Mouse (Mus musculus): ENCODE results near the gene Mitf. TPM values are rescaled to one million over a fixed set of nuclear protein-coding genes. Genes with fewer than 3 reads are reported as not detected.

Gene Mitf
- total RNA-seq, 2 experiments from 2014 or later, result 7.8 to 8.2 TPM

DNA sequence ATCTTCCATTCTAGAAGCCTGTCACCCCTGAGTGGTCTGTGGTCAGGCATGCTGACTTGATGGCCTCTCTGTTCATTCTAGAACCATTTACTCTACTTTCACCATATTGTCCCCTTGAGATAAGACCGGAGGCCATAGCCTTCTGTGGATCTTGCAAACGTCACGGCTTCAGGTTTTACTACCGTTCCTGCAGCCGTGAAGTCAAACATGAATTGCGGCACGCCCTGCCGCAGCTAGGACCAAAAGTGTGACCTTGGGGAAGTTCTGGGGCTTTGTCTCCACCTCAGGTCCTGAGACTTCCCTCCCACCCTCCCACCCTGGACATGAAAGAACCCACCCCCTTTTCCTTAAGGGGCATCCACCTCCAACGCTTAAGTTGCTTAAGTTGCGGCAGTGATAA is 149.8 kb downstream of the Mitf start:
- intact Hi-C loops (cut with DNase I), result no loop called here
- Histone ChIP-seq H3K4me3 (no peak overlapping the region), H3K27ac (no peak overlapping the region)
- DNase-seq (ENCODE audit: extremely low spot score in 1 of 2, low spot score in 2 of 2), result no peak
- TF ChIP-seq CTCF (IDR thresholded peaks at IDR 0.05), result no peak

DNA sequence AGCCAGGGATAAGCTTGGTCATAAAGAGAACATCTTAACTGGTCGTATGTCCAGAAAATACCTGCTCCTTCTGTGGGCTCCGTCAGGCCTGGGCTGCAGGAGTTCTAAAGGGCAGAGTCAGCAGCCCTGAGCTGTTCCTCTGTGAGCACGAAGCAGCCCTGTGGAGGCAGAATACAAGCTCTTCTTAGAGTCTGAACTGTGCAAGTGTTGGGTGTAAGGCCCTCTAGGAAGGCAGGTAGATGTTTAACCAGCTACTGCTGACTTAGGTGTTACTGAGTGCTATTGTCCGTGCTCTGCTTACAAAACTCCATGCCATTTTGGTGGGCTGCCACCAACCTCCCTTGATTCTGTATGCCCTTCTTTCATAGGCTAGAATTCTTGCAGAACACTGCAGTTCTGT is 151.4 kb downstream of the Mitf start:
- H3K27ac ChIP-seq, result no peak overlapping the region
- intact Hi-C loops (cut with DNase I), result no loop called here
- no peak overlapping the region for H3K4me3 ChIP-seq
- TF ChIP-seq CTCF (IDR thresholded peaks at IDR 0.05), result no peak
- no peak for DNase-seq (ENCODE audit: extremely low spot score in 1 of 2, low spot score in 2 of 2)

DNA sequence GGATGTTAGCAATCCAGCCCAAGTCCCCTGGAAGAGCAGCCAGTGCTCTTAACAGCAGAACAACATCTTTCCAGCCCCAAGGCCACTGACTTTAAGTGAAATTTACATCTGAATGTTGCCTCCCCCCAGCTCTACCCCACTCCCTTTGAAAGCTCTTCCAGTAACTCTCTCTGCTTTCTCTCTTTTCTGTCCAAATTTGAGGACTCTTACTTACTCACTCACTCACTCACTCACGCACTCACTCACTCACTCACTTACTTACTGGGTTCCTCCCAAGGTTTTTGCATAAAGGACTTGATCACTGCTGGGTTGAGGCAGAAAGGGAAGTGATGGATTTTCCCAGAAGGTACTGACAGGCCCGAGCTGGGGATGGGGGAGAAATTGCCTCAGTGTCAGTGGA is 154.9 kb downstream of the Mitf start:
- no peak overlapping the region for H3K27ac ChIP-seq
- no peak overlapping the region for H3K4me3 ChIP-seq
- intact Hi-C loops (cut with DNase I), result no loop called here
- TF ChIP-seq CTCF (IDR thresholded peaks at IDR 0.05), result no peak
- DNase-seq (ENCODE audit: extremely low spot score in 1 of 2, low spot score in 2 of 2), result no peak

DNA sequence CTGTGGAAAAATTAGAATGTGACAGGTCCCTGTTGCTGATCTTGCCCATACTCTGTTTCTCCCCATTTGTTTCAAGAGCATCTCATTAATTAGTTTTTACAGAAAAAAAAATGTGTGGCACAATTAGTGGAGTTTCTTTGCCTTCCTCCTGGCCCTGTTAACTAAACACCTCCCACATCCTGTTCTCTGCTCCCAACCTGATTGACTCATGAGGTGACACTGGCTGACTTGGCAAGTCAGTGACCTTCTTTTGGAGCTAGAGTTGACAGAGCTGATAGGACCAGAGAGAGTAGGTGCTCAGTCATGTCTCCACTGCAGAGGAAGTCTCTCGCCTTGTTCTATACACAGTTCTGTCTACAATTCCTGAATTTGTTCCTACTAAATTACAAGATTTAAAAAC is 155.5 kb downstream of the Mitf start:
- no peak overlapping the region for H3K4me3 ChIP-seq
- no peak for DNase-seq (ENCODE audit: extremely low spot score in 1 of 2, low spot score in 2 of 2)
- intact Hi-C loops (cut with DNase I), result no loop called here
- TF ChIP-seq CTCF (IDR thresholded peaks at IDR 0.05), result no peak
- H3K27ac ChIP-seq, result no peak overlapping the region

DNA sequence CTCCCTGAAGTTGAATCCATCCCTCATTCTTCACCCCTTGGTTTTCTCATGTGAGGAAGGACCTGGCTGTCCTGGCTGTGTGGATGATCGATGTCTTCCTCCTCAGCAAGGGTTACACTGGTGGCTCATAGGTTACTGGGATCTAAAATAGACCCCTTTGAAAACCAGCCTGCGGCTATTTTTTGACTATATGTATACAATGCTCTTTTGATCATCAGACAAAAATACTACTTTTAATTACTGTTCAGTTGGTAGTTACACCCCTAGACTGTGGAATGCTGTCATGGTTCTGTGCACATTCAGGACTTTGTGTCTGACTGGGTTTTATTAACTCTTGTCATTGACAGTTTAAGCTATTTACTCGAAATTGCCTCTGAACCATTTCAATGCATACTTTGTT is 157.9 kb downstream of the Mitf start:
- intact Hi-C loops (cut with DNase I), result no loop called here
- H3K27ac ChIP-seq, result no peak overlapping the region
- DNase-seq (ENCODE audit: extremely low spot score in 1 of 2, low spot score in 2 of 2), result no peak
- TF ChIP-seq CTCF (IDR thresholded peaks at IDR 0.05), result no peak
- H3K4me3 ChIP-seq, result no peak overlapping the region

DNA sequence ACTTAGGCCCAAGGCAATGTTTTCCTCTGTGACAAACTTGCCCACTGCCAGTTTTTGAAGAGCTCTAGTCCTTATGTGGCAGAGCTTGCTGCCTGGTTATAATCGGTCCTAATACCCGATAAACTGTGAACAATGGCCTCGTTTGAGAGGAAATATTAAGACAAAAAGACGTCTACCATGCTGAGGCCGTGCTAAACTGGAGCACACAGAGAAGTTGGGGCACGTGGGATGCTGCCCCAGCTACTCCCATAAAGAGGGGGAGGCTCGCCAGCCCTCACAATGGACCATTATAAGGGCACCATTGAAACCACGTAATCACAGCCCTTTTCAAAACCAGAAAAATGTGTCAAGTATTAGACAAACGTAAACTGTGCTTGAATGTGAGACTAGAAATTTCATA is 174.8 kb downstream of the Mitf start:
- Histone ChIP-seq H3K4me3 (no peak overlapping the region), H3K27ac (no peak overlapping the region)
- intact Hi-C loops (cut with DNase I), result no loop called here
- no peak for DNase-seq (ENCODE audit: extremely low spot score in 1 of 2, low spot score in 2 of 2)
- TF ChIP-seq CTCF (IDR thresholded peaks at IDR 0.05), result no peak

DNA sequence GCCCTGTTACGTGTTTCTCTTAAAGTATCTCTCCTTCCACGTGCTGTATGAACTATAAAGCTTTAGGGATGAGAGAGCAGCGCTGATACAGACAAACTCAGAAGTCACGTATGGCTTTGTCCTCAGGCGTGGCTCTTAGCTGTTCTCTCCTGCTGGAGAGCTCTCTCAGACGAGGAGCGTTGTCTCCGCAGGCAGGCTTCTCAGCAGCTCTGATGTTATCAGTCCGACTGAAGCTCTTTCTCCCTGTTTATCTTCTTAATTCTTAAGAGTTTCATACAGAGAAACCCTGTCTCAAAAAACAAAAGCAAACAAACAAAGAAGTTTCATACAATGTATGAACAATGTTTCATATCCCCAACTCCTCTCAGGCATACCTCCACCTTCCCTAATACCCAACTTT is 178.8 kb downstream of the Mitf start:
- Histone ChIP-seq H3K27ac (no peak overlapping the region), H3K4me3 (no peak overlapping the region)
- TF ChIP-seq CTCF (IDR thresholded peaks at IDR 0.05), result no peak
- no peak for DNase-seq (ENCODE audit: extremely low spot score in 1 of 2, low spot score in 2 of 2)
- intact Hi-C loops (cut with DNase I), result no loop called here

DNA sequence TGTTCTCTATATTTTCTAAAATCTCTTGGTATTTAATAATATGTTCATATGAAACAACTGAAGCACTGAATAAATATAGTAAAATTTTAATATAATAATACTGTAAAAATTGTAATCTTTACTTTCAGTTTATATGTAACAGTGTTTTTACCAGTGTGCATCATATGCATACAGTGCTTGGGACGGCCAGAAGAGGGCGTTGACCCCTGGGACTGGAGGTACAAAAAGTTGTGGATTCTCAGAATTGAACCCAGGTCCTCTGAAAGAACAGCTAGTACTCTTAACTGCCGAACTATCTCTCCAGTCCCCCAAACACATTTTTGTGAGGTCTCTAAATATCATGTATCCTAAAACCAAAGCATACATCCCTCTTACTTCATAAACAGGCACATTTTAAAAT is 179.6 kb downstream of the Mitf start:
- Histone ChIP-seq H3K4me3 (no peak overlapping the region), H3K27ac (no peak overlapping the region)
- intact Hi-C loops (cut with DNase I), result no loop called here
- no peak for DNase-seq (ENCODE audit: extremely low spot score in 1 of 2, low spot score in 2 of 2)
- TF ChIP-seq CTCF (IDR thresholded peaks at IDR 0.05), result no peak

DNA sequence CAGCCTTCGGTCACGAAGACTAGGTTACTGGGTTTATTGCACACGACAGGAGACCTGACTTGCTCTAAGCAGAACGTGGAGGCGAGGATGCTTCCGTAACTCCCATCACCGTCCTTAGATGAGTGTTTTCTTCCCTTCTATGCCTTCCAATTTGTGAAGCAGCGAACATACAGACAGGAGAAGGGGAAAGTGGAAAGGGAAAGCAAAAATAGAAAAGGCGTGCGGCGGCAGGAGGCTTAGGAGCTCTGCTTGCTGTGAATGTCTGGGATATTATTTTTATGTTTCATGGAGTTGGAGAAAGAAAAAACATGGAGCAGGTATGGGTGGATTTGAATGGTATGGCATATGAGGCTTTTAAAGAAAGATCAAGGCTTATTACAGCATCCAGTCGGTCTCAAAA is 186.7 kb downstream of the Mitf start:
- no peak for DNase-seq (ENCODE audit: extremely low spot score in 1 of 2, low spot score in 2 of 2)
- Histone ChIP-seq H3K27ac (peak overlapping the region; percentile 53; the same call in 1 of the 2 replicates), H3K4me3 (peak overlapping the region; percentile 27)
- no peak for TF ChIP-seq CTCF (IDR thresholded peaks at IDR 0.05)
- intact Hi-C loops (cut with DNase I), result no loop called here

DNA sequence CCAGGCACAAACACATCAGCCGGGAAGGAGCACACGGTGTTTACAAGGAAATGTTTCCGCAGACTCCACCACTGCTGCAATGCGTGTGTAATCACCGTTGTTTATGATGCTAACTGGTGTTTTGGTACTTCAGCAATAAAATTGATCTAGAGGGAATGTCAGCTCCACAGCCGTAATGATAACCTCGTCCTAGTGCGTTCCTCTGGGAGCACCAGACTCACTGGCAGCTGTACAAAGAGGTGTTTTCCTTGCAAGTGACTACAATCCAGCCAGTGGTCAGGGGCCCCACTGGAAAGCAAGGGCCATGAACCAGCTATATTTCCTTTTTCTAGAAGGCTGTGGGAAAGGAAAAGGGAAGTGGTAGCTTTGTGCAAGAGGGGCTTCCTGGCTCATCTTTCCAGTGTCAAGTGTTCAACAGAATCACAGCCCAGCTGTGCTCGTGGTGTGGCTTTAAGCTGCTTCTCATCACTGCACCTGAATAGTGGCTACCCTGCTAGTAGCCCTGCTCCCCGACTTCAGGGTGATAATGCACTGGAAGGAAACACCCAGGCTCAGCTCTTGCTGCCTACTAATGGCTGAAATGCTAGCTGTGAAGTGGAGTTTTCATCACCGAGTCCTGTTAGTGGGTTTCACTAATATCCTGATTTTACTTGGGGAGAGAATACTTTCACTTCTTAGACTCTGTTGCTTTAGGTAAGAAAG is 188.9 kb downstream of the Mitf start:
- Histone ChIP-seq H3K4me3 (no peak overlapping the region), H3K27ac (no peak overlapping the region)
- no peak for TF ChIP-seq CTCF (IDR thresholded peaks at IDR 0.05)
- DNase-seq (ENCODE audit: extremely low spot score in 1 of 2, low spot score in 2 of 2), result no peak
- intact Hi-C loops (cut with DNase I), result no loop called here

DNA sequence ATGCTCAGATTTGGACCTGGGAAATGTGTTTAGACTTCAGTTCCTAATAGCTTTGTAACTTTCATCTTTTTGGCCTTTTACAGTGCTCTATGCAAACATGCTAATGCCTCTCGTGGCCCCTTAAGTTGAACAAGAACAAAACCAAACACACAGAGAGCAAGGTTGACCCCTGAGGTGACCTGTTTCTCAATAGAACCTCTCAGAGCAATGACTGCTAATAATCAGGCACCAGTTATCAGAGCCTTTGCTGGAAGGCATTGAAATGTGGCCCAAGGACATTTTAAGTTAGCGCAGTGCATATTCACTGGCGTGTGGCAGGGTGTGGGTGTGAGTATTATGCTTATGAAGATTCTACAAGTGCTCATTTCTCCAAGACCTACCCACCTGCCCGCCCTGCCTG is 194.7 kb downstream of the Mitf start:
- no peak overlapping the region for H3K4me3 ChIP-seq
- DNase-seq (ENCODE audit: extremely low spot score in 1 of 2, low spot score in 2 of 2), result no peak
- no peak overlapping the region for H3K27ac ChIP-seq
- intact Hi-C loops (cut with DNase I), result loop anchor here (10.0 kb wide), 2 partner anchors 477 to 577 kb away; no protein-coding TSS in a partner anchor
- no peak for TF ChIP-seq CTCF (IDR thresholded peaks at IDR 0.05)

DNA sequence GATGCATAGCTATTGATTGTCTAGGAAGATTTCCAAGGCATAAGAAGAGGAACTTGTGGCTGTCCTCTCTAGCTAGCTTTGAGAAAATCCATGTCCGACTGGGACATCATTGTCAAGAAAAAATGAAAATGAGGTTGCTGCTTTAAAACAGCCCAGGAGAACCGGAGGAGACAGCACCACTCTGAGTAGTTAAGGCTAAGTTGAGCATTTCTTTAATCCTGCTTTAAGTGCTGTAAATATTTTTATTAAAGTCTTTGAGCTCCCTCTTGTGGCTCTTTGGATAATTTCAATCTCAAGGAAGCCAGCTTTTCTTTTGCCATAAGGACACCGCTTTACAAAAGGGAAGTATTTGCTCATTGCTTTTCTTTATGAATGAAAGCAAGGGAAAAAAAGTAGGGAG is 196.3 kb downstream of the Mitf start:
- Histone ChIP-seq H3K4me3 (no peak overlapping the region), H3K27ac (no peak overlapping the region)
- intact Hi-C loops (cut with DNase I), result loop anchor here (1.0 to 10.0 kb wide), 3 partner anchors 242 to 578 kb away; no protein-coding TSS in a partner anchor
- TF ChIP-seq CTCF (IDR thresholded peaks at IDR 0.05), result peak; percentile 74
- no peak for DNase-seq (ENCODE audit: extremely low spot score in 1 of 2, low spot score in 2 of 2)

DNA sequence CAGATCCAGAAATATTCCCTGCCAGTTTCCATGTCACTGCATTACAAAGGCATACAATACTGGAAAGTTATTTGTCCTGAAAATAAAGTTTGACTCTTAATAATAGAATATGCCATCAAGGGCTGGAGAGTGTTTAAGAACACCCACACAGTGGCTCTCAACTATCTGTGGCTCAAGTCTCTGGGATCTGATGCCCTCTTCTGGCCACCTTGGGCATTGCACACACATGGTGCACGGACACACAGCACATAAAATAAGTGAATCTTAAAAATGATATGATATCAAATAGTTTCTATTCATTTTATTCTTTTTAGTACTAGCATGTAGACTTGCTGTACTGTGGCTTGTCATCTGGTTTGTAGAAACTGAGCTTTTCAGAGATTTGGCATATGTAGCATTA is 198.7 kb downstream of the Mitf start:
- peak; percentile 53 for TF ChIP-seq CTCF (IDR thresholded peaks at IDR 0.05)
- DNase-seq (ENCODE audit: extremely low spot score in 1 of 2, low spot score in 2 of 2), result no peak
- no peak overlapping the region for H3K27ac ChIP-seq
- intact Hi-C loops (cut with DNase I), result loop anchor here (10.0 kb wide), 2 partner anchors 481 to 581 kb away; no protein-coding TSS in a partner anchor
- no peak overlapping the region for H3K4me3 ChIP-seq
